Mouse (Mus musculus) left cerebral cortex, postnatal 10 days (tissue): ENCODE data around the gene Cluap1. TPM values are rescaled to one million over a fixed set of nuclear protein-coding genes. Genes with fewer than 3 reads are reported as not detected.
"Not testable (repeated sequence)": the region's sequence is repeated elsewhere in the genome, so short reads cannot be mapped to it uniquely, and the experiment has no call there.

Experiments used
- DNase-seq, 2 experiments: peaks; one replicate each; pipeline ENCODE4 v3.0.0; 2021 to 2022; ENCODE audit warnings: low spot score in 2 of 2, mixed read lengths in 1 of 2; ENCODE audit errors: extremely low spot score in 1 of 2
- intact Hi-C: fragments of 180-260 bp; cut with DNase I; formaldehyde crosslinking; loops from one replicate; pipeline ENCODE4 v1.15.1; 2025
- microRNA-seq: library from miRNA; unstranded; fragments of <30 nt; microRNA quantifications from one replicate; pipeline ENCODE4 v1.2.0, GENCODE M21; 2022
- total RNA-seq, 2 experiments: library from RNA; stranded (reverse); gene quantifications; 2 replicates each; pipeline ENCODE4 v1.2.3; 2021

Gene Cluap1
- total RNA-seq, 2 experiments from 2014 or later = 35.1 to 35.9 TPM

- DNase-seq = no peak
These were observed 20.6 kb downstream of the Cluap1 start for GRCm38 (mm10) chr16:3929151-3929550.

GRCm38 (mm10) chr16:3933536-3933935 lies 24.9 kb downstream of the Cluap1 start:
- intact Hi-C loops = no loop called here
- DNase-seq = no peak

More at GRCm38 (mm10) chr16:3929151-3929550, 20.6 kb downstream of the Cluap1 start:
- intact Hi-C loops = no loop called here

GRCm38 (mm10) chr16:3934091-3934490 lies 25.5 kb downstream of the Cluap1 start:
- DNase-seq = no peak
- intact Hi-C loops = no loop called here

- intact Hi-C loops = no loop called here
- no peak for DNase-seq
These were observed 26.1 kb downstream of the Cluap1 start for GRCm38 (mm10) chr16:3934701-3935100.

GRCm38 (mm10) chr16:3951141-3951540 lies 42.5 kb downstream of the Cluap1 start:
- intact Hi-C loops = no loop called here
- no peak for DNase-seq

GRCm38 (mm10) chr16:3956369-3956768 lies 47.8 kb downstream of the Cluap1 start:
- DNase-seq = peak in 1 of 2 experiments; percentile 56
- intact Hi-C loops = no loop called here

- no peak for DNase-seq
- intact Hi-C loops = no loop called here
These were observed 50.7 kb downstream of the Cluap1 start for GRCm38 (mm10) chr16:3959261-3959660.

- no peak for DNase-seq
- intact Hi-C loops = no loop called here
These were observed 56.4 kb downstream of the Cluap1 start for GRCm38 (mm10) chr16:3964990-3965389.

GRCm38 (mm10) chr16:3965534-3965933 lies 56.9 kb downstream of the Cluap1 start:
- no peak for DNase-seq
- intact Hi-C loops = no loop called here

GRCm38 (mm10) chr16:3974456-3974855 lies 65.9 kb downstream of the Cluap1 start:
- DNase-seq, intact Hi-C loops: not testable (repeated sequence)

- no peak for DNase-seq
- intact Hi-C loops = no loop called here
These were observed 67.1 kb downstream of the Cluap1 start for GRCm38 (mm10) chr16:3975658-3976057.

GRCm38 (mm10) chr16:3976251-3976671 lies 67.7 kb downstream of the Cluap1 start, which contains the start of gene Nlrc3:
Nlrc3 (minus strand) TSS chr16:3976632.
- no peak for DNase-seq
- intact Hi-C loops = no loop called here

GRCm38 (mm10) chr16:3976712-3977111 lies 68.1 kb downstream of the Cluap1 start:
- intact Hi-C loops = no loop called here
- no peak for DNase-seq

- DNase-seq = no peak
- intact Hi-C loops = no loop called here
These were observed 73.6 kb downstream of the Cluap1 start for GRCm38 (mm10) chr16:3982173-3982572.

GRCm38 (mm10) chr16:3983146-3983700 lies 74.6 kb downstream of the Cluap1 start:
- intact Hi-C loops = no loop called here

GRCm38 (mm10) chr16:3988410-3988809 lies 79.8 kb downstream of the Cluap1 start:
- DNase-seq = no peak
- intact Hi-C loops = loop anchor here (5.0 kb wide), 1 partner anchor 46 kb away; no protein-coding TSS in a partner anchor

More at GRCm38 (mm10) chr16:3983146-3983700, 74.6 kb downstream of the Cluap1 start:
- DNase-seq = no peak

Small RNAs within 50 kb of the gene (microRNA-seq; reads per million reads assigned to microRNA genes)
- not detected for gene Gm23493

Other genes starting within 250 kb of the Cluap1 start
- gene Mefv, start 190.7 kb upstream of the Cluap1 start, total RNA-seq = not detected
- 10 to 100 TPM; 18.6 to 19.1 TPM for gene Zfp263, start 164.7 kb upstream of the Cluap1 start, total RNA-seq
- not detected for gene Olfr15, start 77.9 kb upstream of the Cluap1 start, total RNA-seq
- 1 to 10 TPM; 4.7 TPM for gene Zfp174, start 61.5 kb upstream of the Cluap1 start, total RNA-seq
- 100 to 1,000 TPM; 128 to 141 TPM for gene Naa60, start 36.4 kb upstream of the Cluap1 start, total RNA-seq
- 10 to 100 TPM; 31.7 to 32.6 TPM for gene Zfp597, start 24.2 kb upstream of the Cluap1 start, total RNA-seq
- under 1 TPM in 1 of 2 experiments, not detected in 1; 0.60 TPM for gene Gm20695, start 24.2 kb upstream of the Cluap1 start, total RNA-seq
- 1 to 10 TPM; 5.7 to 8.0 TPM for gene 1700037C18Rik, start 112 bp upstream of the Cluap1 start, total RNA-seq
- gene Nlrc3, start 67.8 kb downstream of the Cluap1 start, total RNA-seq = 1 to 10 TPM; 1.7 to 1.9 TPM
- gene Slx4, start 95.0 kb downstream of the Cluap1 start, total RNA-seq = 10 to 100 TPM; 60.9 to 61.7 TPM
- not detected for gene Dnase1, start 128.1 kb downstream of the Cluap1 start, total RNA-seq
- 10 to 100 TPM; 66.8 to 68.2 TPM for gene Trap1, start 169.0 kb downstream of the Cluap1 start, total RNA-seq